ENCODE assay signal across 8 mouse cellular contexts in the genomic region with DNA sequence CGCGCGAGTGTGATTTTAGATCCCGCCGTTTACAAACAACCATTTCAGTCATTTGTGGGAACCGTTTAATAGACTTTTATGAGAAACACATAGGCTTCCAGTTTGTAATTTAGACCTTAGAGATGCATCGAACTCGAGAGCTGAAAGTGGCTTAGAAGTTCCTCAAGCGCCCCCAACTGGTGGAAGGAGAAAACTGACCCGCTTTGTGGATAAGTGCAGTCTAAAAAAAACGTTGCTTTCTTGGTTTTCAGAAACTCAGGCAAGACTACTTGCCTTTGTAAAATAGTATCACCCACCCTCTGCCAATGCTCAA. TPM values are rescaled to one million over a fixed set of nuclear protein-coding genes. Genes with fewer than 3 reads are reported as not detected.
DNase-seq lines count a peak whose midpoint lies in the region; ATAC-seq and TF ChIP-seq lines count a peak whose summit lies in the region.

No protein-coding gene starts in this region.

- no peaks in the 10 kb centered on the region for H3K36me3 ChIP-seq in forebrain, postnatal 0 days (ENCODE audit: insufficient read depth)
- H3K36me3 ChIP-seq in hindbrain, embryonic 12.5 days, result no peaks in the 10 kb centered on the region

- H3K27me3 ChIP-seq in cerebellum, adult 2 months (ENCODE audit: control insufficient read depth, insufficient read depth, low read length), result no peaks in the 10 kb centered on the region
- H3K27me3 ChIP-seq in forebrain, postnatal 0 days (ENCODE audit: insufficient read depth, low read length), result no peaks in the 10 kb centered on the region
- no peaks in the 10 kb centered on the region for H3K27me3 ChIP-seq in hindbrain, embryonic 12.5 days

- TF ChIP-seq POLR2A in cerebellum, adult 2 months (IDR thresholded peaks at IDR 0.05; ENCODE audit: borderline replicate concordance, insufficient read depth, low read length), result no peak

- H3K9me3 ChIP-seq in forebrain, postnatal 0 days (ENCODE audit: low read length), result no peaks in the 10 kb centered on the region
- no peaks in the 10 kb centered on the region for H3K9me3 ChIP-seq in hindbrain, embryonic 12.5 days (replicated peaks)

- TF ChIP-seq CTCF in cerebellum, adult 2 months (IDR thresholded peaks at IDR 0.05; ENCODE audit: borderline replicate concordance, insufficient read depth, low read depth, low read length), result peak; percentile 41; the same call in 1 of the 2 replicates
- TF ChIP-seq CTCF in forebrain, postnatal 0 days (IDR thresholded peaks at IDR 0.05; ENCODE audit: low read depth), result peak; percentile 74

- H3K9ac ChIP-seq in forebrain, postnatal 0 days, result 0 out of 2 replicates have a peak overlapping the region, but pooled peaks have one; percentile 31
- H3K9ac ChIP-seq in hindbrain, embryonic 12.5 days, result peak overlapping the region; percentile 44; the same call in 1 of the 2 replicates

- no peaks in the 10 kb centered on the region; the same call in 1 of the 2 replicates for H3K4me1 ChIP-seq in cerebellum, adult 2 months (ENCODE audit: control insufficient read depth, insufficient read depth, low read length)
- H3K4me1 ChIP-seq in forebrain, postnatal 0 days (ENCODE audit: insufficient read depth), result peaks cover 13% of the 10 kb centered on the region; the same call in 1 of the 2 replicates
- H3K4me1 ChIP-seq in hindbrain, embryonic 12.5 days, result peaks cover 42% of the 10 kb centered on the region

- H3K27ac ChIP-seq in cerebellum, adult 2 months (ENCODE audit: insufficient read depth, low read length), result no peak overlapping the region
- no peak overlapping the region for H3K27ac ChIP-seq in forebrain, postnatal 0 days (ENCODE audit: low read depth, low read length)
- peak overlapping the region; percentile 89 for H3K27ac ChIP-seq in hindbrain, embryonic 12.5 days

- no peak overlapping the region for H3K4me3 ChIP-seq in cerebellum, adult 2 months (replicated peaks; ENCODE audit: insufficient read depth, low read depth, low read length)
- H3K4me3 ChIP-seq in forebrain, postnatal 0 days (ENCODE audit: low read depth, low read length), result peak overlapping the region; percentile 26
- H3K4me3 ChIP-seq in hindbrain, embryonic 12.5 days, result peak overlapping the region; percentile 26

- H3K4me2 ChIP-seq in forebrain, postnatal 0 days (ENCODE audit: low read depth), result peak overlapping the region; percentile 48
- peak overlapping the region; percentile 55 for H3K4me2 ChIP-seq in hindbrain, embryonic 12.5 days (replicated peaks)

- peak; percentile 63 for DNase-seq in Muller cell, postnatal 12 days (ENCODE audit: inconsistent ontology term)
- peak; percentile 47 to 51 for DNase-seq in cerebellum, adult 2 months
- peak; percentile 91 for DNase-seq in forebrain, postnatal 0 days
- DNase-seq in layer of hippocampus, adult 9-11 months, result peak; percentile 61
- DNase-seq in lung, postnatal 10 days, result peak; percentile 82
- peak; percentile 40 for DNase-seq in retina, postnatal 7 days (ENCODE audit: low read depth, low spot score)
- DNase-seq in urinary bladder, postnatal 25 days (ENCODE audit: low spot score), result peak; percentile 60

- WGBS in cerebellum, adult 2 months, result 3% methylated on average over 11 of the region's 11 CpGs
- WGBS in forebrain, postnatal 0 days, result 1% methylated on average over 11 of the region's 11 CpGs
- 1% methylated on average over 11 of the region's 11 CpGs for WGBS in hindbrain, embryonic 12.5 days

- ATAC-seq in forebrain, postnatal 0 days, result peak; percentile 24; the same call in 1 of the 2 replicates
- ATAC-seq in hindbrain, embryonic 12.5 days (ENCODE audit: low FRiP score), result no peak

RNA-seq across cellular contexts. Expression of a gene that starts 0.9 kb away (rescaled TPM):
- 1.4 and 2.0 TPM in 2 replicates for polyA plus RNA-seq in cerebellum, adult 2 months (2012; rRNA removed)
- 7.5 and 16.3 TPM in 2 replicates for total RNA-seq in forebrain, postnatal 0 days (2014; rRNA removed)
- polyA plus RNA-seq in forebrain, postnatal 0 days (2015; fragmentation: Nextera tagmentation; extraction: Ambion mirVana), result 5.9 and 10.5 TPM in 2 replicates
- 18.7 and 28.8 TPM in 2 replicates for polyA plus RNA-seq in hindbrain, embryonic 12.5 days (2016; fragmentation: Nextera tagmentation; extraction: Ambion mirVana)

Comparison
In these comparisons a context has a peak if more than half of its experiments do, and no peak if none do; other contexts are left out.
1. DNase-seq: peak in every context shown above with its lines; median percentile 91 in forebrain, postnatal 0 days; 82 in lung, postnatal 10 days; 63 in Muller cell, postnatal 12 days; 61 in layer of hippocampus, adult 9-11 months; 60 in urinary bladder, postnatal 25 days; 49 in cerebellum, adult 2 months; 40 in retina, postnatal 7 days.